Mouse (Mus musculus) naive thymus-derived CD4-positive, alpha-beta T cell, adult 2 months (primary cell): ENCODE measurements around the gene Krt18.
"Not testable (repeated sequence)": the region's sequence is repeated elsewhere in the genome, so short reads cannot be mapped to it uniquely, and the experiment has no call there.

ENCODE experiments used
- DNase-seq: peaks from one replicate; pipeline ENCODE4 v3.0.0-alpha.2; 2011; ENCODE audit warnings: low read depth

Gene Krt18

DNA sequence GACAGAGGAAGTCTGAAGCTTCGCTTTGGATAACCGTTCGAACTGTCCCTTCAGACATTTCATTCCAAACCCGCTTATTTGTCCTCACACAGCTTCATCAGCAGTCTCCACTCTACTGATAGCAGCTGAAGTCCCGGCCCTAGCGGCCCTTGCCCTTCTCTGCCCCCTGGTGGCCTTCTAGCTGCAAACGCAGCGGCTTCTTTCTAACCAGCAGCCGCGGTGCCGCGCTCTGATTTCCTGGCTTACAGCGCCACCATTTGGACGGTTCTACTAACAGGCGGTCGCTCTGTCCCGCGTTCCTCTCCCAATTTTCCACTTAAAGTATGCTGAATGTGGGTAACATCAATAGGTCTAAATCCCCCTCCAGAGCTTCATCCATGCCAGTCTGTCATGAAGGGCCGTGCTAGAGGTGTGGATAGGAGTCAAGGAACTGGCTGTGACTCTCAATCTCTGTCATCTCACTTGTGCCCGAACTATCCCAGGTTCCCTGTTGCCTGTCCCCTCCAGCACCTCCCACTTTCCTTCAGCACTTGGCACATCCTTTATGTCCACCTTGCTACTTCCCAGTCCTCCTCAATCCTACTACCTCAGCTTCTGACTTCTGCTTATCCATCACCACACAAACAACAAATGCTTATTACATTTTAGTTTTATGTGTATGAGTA lies 37.8 kb downstream of the Krt18 start:
- DNase-seq = peak; percentile 94

DNA sequence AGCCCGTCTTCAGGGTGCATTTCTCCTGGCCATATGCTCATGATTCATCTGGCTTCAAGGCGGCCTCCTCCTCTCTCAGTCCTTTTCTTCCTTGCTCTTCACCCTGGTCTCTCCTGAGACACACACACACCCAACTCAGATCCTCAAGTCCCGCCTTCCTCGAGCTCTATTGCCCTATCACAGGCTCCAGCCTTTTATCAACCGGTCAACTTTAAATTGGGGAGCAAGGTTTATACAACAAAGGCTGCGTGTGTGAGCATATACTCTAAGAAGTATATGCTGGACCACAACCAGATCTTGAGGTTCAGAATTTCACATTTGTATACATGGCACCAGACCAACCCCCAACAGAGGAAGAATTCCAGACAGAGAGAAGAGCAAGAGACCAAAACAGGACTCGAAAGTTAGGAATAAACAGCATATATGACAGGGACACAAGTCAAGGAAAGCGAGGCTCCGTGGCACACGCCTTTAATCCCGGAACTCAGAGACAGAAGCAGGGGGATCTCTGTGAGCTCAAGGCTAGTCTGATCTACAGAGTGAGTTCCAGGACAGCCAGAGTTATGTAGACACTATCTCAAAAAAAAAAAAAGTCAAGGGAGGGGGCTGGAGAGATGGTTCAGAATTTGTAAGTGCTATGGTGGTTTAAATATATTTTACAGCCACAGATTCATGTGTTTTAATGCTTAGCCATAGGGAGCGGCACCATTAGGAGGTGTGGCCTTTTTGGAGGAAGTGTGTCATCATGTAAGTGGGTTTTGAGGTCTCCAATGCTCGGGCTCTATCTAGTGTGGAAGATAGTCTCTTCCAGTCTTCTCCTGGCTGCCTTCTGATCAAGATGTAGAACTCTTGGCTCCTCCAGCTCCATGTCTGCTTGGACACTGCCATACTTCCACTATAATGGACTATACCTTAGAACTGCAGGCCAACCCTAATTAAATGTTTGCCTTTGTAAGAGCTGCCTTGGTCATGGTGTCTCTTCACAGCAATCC lies 42.8 kb downstream of the Krt18 start:
- no peak for DNase-seq

DNA sequence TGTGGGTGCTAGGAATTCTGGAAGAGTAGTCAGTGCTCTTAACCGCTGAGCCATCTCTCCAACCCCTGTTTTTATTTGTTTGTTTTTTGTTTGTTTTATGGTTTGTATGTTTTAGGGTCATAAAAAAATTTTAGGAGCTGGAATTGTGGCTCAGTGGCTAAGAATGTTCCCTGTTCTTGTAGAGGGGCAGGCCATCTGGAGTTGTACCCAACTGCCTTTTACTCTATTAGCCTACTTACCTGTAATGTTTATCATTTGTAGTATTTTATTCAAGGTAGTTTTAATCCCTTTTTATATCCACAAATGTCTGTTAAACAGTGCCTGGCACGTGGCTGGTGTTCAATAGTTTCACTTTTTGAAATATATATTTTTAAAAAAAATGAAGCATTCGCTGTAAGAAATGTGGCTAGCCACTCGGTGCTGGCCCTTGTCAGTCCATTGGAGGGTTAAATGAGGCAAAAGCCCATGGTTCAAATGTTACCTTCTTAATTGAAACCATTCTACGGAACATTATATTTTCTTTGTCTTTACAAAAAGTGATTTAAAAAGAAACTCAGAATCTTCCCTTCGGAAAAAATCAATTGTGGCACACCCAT lies 45.1 kb downstream of the Krt18 start:
- no peak for DNase-seq

DNA sequence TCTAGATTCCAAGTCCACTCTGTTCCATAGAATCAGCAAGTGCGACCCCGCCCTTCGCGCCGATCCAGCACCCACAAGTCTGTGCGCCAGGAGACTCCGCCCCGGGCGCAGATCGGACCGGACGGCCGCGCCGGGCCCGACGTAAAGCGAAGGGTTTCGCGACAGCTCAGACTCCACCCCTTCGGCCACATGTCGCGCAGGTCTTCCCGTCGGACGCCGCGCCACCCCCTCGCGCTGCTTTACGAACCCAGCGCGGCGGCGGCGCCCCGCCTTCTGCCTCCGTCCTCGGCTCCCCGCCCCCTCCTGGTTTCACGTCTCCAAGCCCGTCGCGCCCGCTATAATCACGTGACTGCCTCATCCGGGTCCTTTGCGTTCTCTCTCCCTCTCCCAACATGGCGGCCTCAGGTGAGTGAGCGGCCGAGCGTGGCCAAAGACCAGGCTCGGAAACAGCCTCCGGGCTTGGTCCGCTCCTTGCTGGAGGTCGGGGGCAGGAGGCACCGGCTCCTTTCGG lies 45.6 kb downstream of the Krt18 start, which contains the start of gene Eif4b:
TSS of gene Eif4b (plus strand) at position 215 of the 511 bp plus-strand sequence.
- peak; percentile 99 for DNase-seq

DNA sequence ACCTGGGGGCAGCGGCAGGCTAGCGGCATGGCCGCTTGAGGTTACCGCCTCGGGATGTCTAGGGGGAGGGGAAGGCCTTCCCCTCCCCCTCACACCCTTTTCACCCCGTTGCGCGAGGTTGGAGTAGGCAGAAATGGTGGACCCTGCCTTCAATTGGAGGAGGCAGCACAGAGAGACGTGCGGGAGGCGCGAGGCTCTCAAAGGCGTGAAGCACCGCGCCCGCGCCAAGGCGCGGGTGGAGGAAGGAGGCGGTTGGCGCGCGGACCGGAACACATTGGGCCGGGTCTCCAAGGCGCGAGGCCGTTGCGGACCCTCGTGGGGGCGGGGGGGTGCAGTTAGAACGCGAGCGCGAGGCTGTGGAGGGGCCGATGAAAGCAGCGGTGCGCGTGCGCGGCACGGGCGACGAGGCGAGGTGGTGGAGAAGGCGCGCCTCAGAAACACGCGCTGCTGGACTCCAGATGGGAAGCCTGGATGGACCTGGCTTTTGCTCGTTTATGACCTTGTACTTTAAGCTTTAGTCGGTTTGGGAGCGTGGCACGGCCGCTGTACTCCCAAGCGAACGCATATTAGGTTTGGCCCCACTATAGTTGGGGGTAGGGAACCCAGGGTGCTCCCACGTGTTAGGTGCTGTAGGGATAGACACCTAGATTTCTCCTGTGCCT lies 46.2 kb downstream of the Krt18 start:
- DNase-seq = no peak

DNA sequence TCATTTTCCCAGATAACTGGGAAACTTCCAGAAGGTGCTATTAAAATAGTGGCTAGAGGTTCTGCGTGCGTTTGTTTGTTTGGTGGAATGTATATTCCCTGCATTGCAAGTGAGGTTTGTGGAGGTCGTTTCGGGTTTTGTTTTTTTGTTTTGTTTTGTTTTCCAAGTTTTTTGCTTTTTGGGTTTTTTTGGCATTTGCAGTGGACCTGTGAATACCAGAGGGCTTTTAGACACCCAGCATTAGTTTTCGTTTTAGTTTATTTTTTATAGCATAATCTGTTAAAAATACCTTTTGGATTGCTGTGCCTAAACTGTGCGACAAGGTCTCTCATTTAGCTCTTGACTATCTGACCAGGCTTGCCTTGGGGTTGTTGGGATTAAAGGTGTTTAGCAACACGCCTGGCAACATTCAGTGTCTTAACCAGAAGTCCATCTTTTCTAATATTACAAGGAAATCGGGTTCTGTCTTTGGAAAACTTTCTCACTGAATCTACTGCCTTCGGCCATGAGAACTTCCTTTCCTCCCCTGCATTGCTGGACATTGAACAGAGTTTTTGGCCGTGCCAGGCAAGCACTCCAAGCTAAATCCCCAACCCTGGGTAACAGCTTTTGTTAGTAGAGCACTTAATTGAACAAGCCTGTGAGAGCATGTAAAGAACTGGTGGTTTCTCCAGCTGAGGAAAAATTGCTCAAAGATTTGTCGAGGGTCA lies 47.1 kb downstream of the Krt18 start:
- DNase-seq = no peak

- DNase-seq = no peak
These were observed 49.2 kb downstream of the Krt18 start for GRCm38 (mm10) chr15:102077111-102077677.

DNA sequence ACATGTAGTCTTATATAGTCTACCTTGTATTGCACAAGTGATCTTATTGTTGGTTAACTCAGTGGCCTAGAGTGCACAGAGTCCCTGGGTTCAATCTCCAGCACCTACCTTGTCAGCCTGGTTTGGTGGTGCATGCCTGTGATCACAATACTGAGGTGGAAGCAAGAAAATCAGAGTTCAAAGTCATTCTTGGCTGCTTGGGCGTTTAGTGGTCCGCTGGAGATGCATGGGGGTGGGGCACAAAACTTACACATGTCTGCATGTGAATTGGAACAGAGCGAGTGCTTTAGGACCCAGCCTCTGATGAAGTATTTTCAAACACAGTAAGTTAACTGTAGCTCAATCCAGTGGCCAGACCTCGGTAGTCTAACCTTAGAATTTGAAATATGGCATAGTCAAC lies 51.2 kb downstream of the Krt18 start:
- no peak for DNase-seq

DNA sequence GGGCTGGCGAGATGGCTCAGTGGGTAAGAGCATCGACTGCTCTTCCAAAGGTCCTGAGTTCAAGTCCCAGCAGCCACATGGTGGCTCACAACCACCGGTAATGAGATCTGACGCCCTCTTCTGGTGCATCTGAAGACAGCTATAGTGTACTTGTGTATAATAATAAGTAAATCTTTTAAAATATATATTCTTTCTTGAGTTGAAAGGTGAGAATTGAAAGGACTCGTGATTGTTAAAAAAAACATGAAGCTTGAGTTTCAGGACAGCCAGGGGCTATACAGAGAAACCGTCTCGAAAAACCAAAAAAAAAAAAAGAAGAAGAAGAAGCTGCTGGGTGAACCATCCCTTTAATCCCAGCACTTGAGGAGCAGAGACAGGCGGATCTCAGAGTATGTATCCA lies 51.9 kb downstream of the Krt18 start:
- DNase-seq = not testable (repeated sequence)

DNA sequence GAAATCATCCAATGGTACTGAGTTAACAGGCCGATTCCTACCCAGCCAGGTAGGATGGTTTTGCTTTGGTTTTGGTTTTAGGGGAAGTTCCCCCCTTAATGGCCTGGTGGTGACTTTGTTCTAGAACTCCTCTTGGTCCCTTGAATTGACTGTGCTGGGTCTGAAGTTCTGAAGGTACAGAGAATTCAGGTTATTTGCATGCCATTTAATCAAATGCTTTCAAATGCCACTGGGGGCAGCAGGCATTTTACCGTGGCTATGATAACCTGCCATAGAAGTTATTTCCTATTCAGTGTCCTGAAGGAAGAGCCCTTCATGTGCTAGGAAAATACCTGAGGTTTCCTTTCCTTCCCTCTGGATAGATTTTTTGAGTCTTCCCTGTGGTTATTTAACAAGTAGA lies 52.4 kb downstream of the Krt18 start:
- DNase-seq = no peak
